Mouse (Mus musculus) left cerebral cortex, adult 18-20 months (tissue): ENCODE measurements around the gene Eps8. TPM values are rescaled to one million over a fixed set of nuclear protein-coding genes. Genes with fewer than 3 reads are reported as not detected.
"Not testable (repeated sequence)": the region's sequence is repeated elsewhere in the genome, so short reads cannot be mapped to it uniquely, and the experiment has no call there.

Source experiments
- DNase-seq, 2 experiments: peaks; one replicate each; pipeline ENCODE4 v3.0.0; 2021 to 2022; ENCODE audit warnings: low spot score in 2 of 2, mixed read lengths in 1 of 2
- total RNA-seq, 2 experiments: library from RNA; stranded (reverse); gene quantifications; 2 replicates each; pipeline ENCODE4 v1.2.3; 2021

Eps8 gene
- total RNA-seq, 2 experiments from 2014 or later, result 25.8 to 31.3 TPM

- DNase-seq, result no peak
Measured at GRCm38 (mm10) chr6:137487443-137487842, 167.2 kb downstream of the Eps8 start.

- no peak for DNase-seq
Measured at GRCm38 (mm10) chr6:137482891-137483290, 171.8 kb downstream of the Eps8 start.

- DNase-seq, result not testable (repeated sequence)
Measured at GRCm38 (mm10) chr6:137475695-137476094, 179.0 kb downstream of the Eps8 start.

GRCm38 (mm10) chr6:137473433-137473832 is 181.2 kb downstream of the Eps8 start:
- DNase-seq, result no peak

DNA sequence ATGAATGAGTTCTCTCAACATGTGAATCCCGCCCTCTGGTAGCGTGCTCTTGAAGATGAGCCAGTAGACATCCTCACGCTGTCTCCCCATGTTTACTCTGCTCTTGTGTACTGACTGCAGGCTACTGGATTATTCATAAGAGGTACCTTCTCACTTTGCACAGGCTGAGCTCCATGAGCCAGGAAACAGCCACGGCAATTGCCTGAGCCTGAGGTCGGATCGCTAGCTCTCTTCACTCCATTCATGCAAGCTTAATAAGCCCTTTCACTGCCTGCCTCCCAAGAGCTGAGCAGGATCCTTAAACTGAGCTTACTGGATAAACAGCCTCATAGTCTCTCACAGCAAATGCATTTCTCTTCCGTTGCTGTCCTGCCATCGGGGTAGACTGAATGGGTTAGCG is 182.5 kb downstream of the Eps8 start:
- no peak for DNase-seq

GRCm38 (mm10) chr6:137470901-137471598 is 183.6 kb downstream of the Eps8 start:
- peak; percentile 64 to 76 for DNase-seq

- no peak for DNase-seq
Measured at GRCm38 (mm10) chr6:137469541-137469940, 185.1 kb downstream of the Eps8 start.

- no peak for DNase-seq
Measured at GRCm38 (mm10) chr6:137467696-137468095, 187.0 kb downstream of the Eps8 start.

GRCm38 (mm10) chr6:137466256-137466655 is 188.4 kb downstream of the Eps8 start:
- DNase-seq, result no peak

DNA sequence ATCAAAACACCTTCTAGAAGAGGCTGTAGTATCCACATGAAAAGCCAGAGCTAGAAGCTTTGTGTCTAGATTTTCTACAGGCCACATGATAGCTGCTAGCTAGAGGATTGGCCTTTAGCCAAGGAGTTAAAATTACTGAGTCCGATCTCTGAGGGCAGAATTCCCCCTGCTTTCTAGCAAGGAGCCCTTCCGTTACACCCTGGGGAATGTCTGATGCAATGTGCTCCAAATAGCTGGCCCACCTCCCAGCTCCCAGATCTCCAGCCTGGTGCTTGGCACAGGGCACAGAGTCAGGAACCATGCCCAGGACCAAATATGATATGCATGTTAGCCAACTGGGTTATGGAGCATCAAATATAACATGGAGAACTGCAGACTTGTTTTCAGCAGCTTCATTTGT is 189.4 kb downstream of the Eps8 start:
- no peak for DNase-seq

- no peak for DNase-seq
Measured at GRCm38 (mm10) chr6:137463771-137464170, 190.9 kb downstream of the Eps8 start.

DNA sequence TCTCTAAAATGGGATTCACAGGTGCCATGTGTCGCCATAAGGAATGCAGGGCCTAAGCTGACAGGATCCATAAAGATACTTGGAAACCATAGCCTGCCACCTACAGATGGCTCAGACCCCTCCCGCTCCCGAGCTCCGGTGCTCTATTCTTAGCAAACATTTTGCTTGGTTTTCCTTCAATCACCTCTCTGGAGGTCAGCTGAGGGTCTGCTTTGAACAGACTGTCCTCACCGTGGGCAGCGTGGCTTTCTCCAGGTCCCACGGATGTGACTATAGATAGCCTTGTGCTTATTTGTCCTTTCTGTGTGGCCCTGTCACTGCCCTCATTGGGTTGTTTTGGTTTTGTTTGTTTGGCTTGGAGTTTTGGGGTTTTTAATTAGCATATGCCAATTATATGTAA is 196.5 kb downstream of the Eps8 start:
- DNase-seq, result no peak

DNA sequence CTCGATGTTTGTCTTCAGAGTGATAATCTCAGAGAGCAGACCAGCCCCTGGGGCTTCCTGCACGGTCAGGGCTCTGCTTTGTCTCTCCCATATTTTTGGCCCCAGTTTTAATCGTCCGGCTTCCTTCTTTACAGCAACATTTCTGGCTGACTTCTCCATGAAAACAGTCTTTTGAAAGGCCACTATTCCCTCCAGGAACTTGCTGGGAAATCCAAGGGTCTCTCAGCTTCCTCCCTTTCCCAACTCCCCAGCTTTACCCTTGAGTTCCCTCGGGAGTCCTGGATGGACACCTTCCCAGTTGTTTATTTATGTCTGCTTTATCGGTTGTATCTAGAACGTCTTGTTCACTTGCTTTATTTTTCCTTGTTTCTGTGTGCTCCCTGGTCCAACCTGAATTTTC is 197.5 kb downstream of the Eps8 start:
- DNase-seq, result no peak

GRCm38 (mm10) chr6:137456064-137456463 is 198.6 kb downstream of the Eps8 start:
- no peak for DNase-seq

- DNase-seq, result peak; percentile 13 to 20
Measured at GRCm38 (mm10) chr6:137455537-137456041, 199.1 kb downstream of the Eps8 start.

DNA sequence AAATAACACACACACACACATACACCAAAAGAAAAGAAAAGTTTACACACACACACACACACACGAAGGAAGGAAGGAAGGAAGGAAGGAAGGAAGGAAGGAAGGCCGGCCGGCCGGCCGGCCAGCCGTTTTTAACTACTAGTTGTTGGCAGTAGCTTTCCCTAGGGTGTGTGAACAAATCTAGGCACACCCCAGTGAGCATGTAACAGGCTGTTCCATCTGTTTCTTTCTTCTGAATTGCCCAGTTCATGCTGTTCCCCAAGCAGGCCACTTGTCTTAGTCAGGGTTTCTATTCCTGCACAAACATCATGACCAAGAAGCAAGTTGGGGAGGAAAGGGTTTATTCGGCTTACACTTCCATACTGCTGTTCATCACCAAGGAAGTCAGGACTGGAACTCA is 208.6 kb downstream of the Eps8 start:
- DNase-seq, result not testable (repeated sequence)

DNA sequence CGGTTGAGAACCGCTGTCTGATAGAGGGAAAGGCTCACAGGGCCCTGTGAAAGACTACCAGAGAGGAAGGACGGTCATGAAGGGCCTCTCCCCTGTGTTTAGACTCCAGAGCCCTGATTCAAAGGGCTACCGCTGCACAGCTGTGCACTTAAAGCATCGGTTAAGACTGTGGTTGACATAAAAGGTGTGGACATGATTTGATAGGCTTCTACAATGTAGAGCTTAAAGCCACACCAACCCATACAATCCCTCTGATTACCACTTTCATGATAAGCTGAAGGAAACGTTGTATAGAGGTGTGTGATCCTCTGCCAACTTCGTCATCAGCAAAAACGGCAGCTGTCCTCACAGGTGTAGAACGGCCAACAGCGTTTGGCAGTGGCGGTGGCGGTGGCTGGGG is 211.6 kb downstream of the Eps8 start:
- DNase-seq, result no peak

DNA sequence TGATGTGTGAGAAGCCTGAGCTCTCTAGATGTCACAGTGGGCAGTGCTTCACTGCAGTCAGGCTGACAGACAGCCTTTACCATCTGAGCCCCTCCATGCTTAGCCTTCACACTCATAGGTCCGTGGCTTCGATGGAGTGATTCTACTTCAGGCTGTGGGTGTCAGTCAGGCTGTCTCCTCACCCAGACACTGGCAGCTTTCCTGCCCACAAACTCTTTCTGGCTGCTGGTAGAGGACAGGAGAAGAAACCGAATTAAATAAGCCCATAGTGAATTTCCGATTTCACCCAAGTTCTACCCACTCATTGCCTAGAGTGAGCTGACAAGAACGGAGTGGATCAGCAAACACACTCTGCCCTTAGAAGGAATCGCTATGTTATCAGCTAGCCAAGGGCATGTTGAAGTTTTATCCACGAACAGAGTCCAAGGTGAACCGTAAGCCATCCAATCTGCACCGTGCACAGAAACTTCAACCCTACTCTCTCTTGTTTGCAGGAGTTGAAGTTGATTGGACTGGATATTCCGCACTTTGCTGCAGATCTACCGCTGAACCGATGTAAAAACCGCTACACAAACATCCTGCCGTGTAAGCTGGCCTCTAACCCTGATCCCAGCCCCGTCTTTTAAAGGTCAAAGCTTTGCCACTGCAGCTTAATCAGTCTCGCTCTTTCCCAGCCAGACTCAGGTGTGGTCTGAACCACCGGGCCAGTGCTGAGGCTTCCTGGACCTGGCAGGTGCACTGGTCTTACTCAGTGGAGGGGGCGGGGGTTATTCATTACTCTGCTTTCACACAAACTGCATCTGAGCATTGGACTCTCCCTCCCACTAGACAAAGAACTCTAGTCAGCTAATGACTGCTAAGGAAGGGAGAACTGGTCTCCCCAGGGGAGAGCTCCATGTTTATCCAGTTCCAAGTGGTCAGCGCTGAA is 213.9 kb downstream of the Eps8 start:
- peak; percentile 7 to 37 for DNase-seq

DNA sequence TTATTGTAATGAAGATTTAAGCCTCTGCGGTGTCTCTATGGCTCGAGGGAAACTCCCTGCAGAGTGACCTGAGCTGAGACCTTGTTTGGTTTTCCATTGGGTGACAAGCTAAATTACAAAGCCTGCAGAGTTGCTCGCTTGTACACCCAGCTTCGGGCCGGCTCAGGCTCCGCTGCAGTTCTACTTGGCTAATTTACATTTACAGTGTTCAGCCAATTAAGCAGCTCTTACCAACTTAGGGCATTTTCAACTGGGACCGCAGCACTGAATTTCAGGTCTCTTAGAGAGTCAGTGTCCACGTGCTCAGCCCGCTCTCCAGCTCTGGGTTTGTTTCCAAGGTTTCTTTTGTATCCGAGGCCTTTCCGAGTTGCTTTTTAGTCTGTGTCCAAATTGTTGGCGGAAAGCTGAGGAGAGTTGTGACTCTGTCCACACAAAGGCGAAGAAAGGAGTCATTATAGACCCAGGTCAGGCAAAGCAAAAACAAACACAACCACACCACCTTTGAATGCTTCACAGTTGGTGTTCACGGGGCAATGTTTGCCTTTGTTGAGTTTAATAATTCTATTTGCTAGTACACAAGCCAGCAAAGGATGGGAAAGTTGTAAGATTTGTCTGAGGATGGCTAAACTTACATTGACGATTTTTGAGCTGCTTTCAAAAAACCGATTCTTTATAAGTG is 216.6 kb downstream of the Eps8 start:
- DNase-seq, result no peak

DNA sequence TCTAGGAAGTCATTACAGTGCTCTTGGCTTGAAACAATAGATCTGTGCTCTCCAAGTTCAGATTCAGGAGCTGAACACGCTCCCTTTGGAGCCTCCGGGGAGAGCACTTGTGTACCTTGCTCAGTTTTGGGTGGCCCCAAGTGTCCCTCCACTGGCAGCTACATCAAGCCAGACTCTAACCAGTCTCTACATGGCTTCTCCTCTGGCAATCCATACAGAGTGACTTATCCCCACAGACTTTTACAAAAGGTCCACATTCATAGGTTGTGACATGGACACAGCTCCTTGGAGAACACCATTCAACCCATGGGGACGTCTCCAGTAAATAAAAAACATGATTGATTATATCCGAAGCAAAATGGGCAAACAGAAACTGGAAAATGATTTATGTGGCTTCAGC is 217.2 kb downstream of the Eps8 start:
- DNase-seq, result no peak

- no peak for DNase-seq
Measured at GRCm38 (mm10) chr6:137433521-137434137, 221.0 kb downstream of the Eps8 start.
